Mouse (Mus musculus) lung, postnatal 4 days (tissue): ENCODE results near the gene Tnfaip3.
A peak's percentile ranks its signal among the peaks of the same experiment; 100 is the strongest.

Source experiments
- DNase-seq, 2 experiments: peaks; one replicate each; pipeline ENCODE4 v3.0.0; 2021

The Tnfaip3 gene

GRCm38 (mm10) chr10:19015257-19015862 is at the start of gene Tnfaip3:
TSS of gene Tnfaip3 (minus strand) at chr10:19015657.
- peak; percentile 96 to 99 for DNase-seq

GRCm38 (mm10) chr10:19064651-19065601 is 49.5 kb upstream of the Tnfaip3 start:
- DNase-seq: no peak

GRCm38 (mm10) chr10:19063670-19064069 is 48.2 kb upstream of the Tnfaip3 start:
- no peak for DNase-seq

GRCm38 (mm10) chr10:19063208-19063607 is 47.8 kb upstream of the Tnfaip3 start:
- no peak for DNase-seq

- DNase-seq: peak; percentile 37 to 55
Measured at GRCm38 (mm10) chr10:19062098-19062905, 46.8 kb upstream of the Tnfaip3 start.

GRCm38 (mm10) chr10:19061201-19061600 is 45.7 kb upstream of the Tnfaip3 start:
- no peak for DNase-seq

GRCm38 (mm10) chr10:19053524-19053923 is 38.1 kb upstream of the Tnfaip3 start:
- no peak for DNase-seq

- DNase-seq: no peak
Measured at GRCm38 (mm10) chr10:19045986-19046385, 30.5 kb upstream of the Tnfaip3 start.

GRCm38 (mm10) chr10:19044765-19045516 is 29.5 kb upstream of the Tnfaip3 start:
- DNase-seq: no peak

- DNase-seq: peak; percentile 24 to 36
Measured at GRCm38 (mm10) chr10:19043529-19044262, 28.2 kb upstream of the Tnfaip3 start.

- DNase-seq: no peak
Measured at GRCm38 (mm10) chr10:19040147-19040546, 24.7 kb upstream of the Tnfaip3 start.

- DNase-seq: no peak
Measured at GRCm38 (mm10) chr10:19034764-19035163, 19.3 kb upstream of the Tnfaip3 start.

- peak; percentile 26 to 35 for DNase-seq
Measured at GRCm38 (mm10) chr10:19033696-19034095, 18.2 kb upstream of the Tnfaip3 start.

- no peak for DNase-seq
Measured at GRCm38 (mm10) chr10:19031875-19032274, 16.4 kb upstream of the Tnfaip3 start.

GRCm38 (mm10) chr10:19030628-19031027 is 15.2 kb upstream of the Tnfaip3 start:
- no peak for DNase-seq

GRCm38 (mm10) chr10:19026710-19027109 is 11.3 kb upstream of the Tnfaip3 start:
- no peak for DNase-seq

GRCm38 (mm10) chr10:19024353-19024752 is 8.9 kb upstream of the Tnfaip3 start:
- DNase-seq: no peak

- no peak for DNase-seq
Measured at GRCm38 (mm10) chr10:19023622-19024326, 8.3 kb upstream of the Tnfaip3 start.

GRCm38 (mm10) chr10:19022272-19022671 is 6.8 kb upstream of the Tnfaip3 start:
- no peak for DNase-seq

- no peak for DNase-seq
Measured at GRCm38 (mm10) chr10:19016823-19017471, 1.5 kb upstream of the Tnfaip3 start.
